Mouse (Mus musculus) spleen, adult 2 months (tissue): ENCODE measurements around the gene Tubg2.

Source experiments
- CTCF ChIP-seq: fragments of 200-500 bp; IDR thresholded peaks from 2 replicates; pipeline ENCODE4 v1.5.1; 2011; ENCODE audit warnings: mild to moderate bottlenecking, inconsistent platforms; ENCODE audit not compliant: insufficient read depth, insufficient read length, insufficient replicate concordance; ENCODE audit errors: extremely low read depth
- POLR2A ChIP-seq: fragments of 200-500 bp; IDR thresholded peaks from 2 replicates; pipeline ENCODE4 v1.6.1; 2011; ENCODE audit warnings: low read depth, low read length, inconsistent platforms

GRCm38 (mm10) chr11:101184984-101185383 is 29.3 kb downstream of the Tubg2 start:
- no peak for TF ChIP-seq CTCF
- no peak for TF ChIP-seq POLR2A
